Mouse (Mus musculus) small intestine, adult 2 months (tissue): Measurements from ENCODE around the gene Ttc34. TPM values are rescaled to one million over a fixed set of nuclear protein-coding genes. Genes with fewer than 3 reads are reported as not detected.

Experiments
- H3K27ac ChIP-seq: fragments of 200-500 bp; 2 replicates; pipeline ENCODE4 v1.5.1; 2012; ENCODE audit warnings: low read depth, low read length, control low read depth, inconsistent platforms; ENCODE audit not compliant: insufficient read depth
- H3K27me3 ChIP-seq: fragments of 200-500 bp; 2 replicates; pipeline ENCODE4 v1.6.1; 2012; ENCODE audit warnings: mild to moderate bottlenecking, moderate library complexity, low read length, inconsistent platforms; ENCODE audit not compliant: control insufficient read depth, insufficient read depth
- H3K36me3 ChIP-seq: fragments of 200-500 bp; 2 replicates; pipeline ENCODE4 v1.6.1; 2012; ENCODE audit warnings: mild to moderate bottlenecking, low read length, control low read depth, inconsistent platforms; ENCODE audit not compliant: control insufficient read depth, insufficient read depth
- H3K4me1 ChIP-seq: fragments of 200-500 bp; 2 replicates; pipeline ENCODE4 v1.6.1; 2012; ENCODE audit warnings: low read length, inconsistent platforms, mixed read lengths; ENCODE audit not compliant: control insufficient read depth, insufficient read depth, insufficient read length
- H3K4me3 ChIP-seq: fragments of 200-500 bp; 2 replicates; pipeline ENCODE4 v1.5.1; 2012; ENCODE audit warnings: low read depth, mild to moderate bottlenecking, control low read depth, inconsistent platforms, low read length, moderate library complexity
- CTCF ChIP-seq: fragments of 200-500 bp; IDR thresholded peaks from 2 replicates; pipeline ENCODE4 v1.5.1; 2012; ENCODE audit warnings: low read depth, mild to moderate bottlenecking, control low read depth, inconsistent platforms, low read length, moderate library complexity, mixed read lengths; ENCODE audit not compliant: insufficient replicate concordance, insufficient read length; ENCODE audit errors: extremely low read depth
- POLR2A ChIP-seq: fragments of 200-500 bp; IDR thresholded peaks from 2 replicates; pipeline ENCODE4 v1.6.1; 2012; ENCODE audit warnings: low read depth, mild to moderate bottlenecking, control low read depth, inconsistent platforms, low read length, moderate library complexity
- WGBS: fragments of 180-500 bp; shearing (Covaris S2); methylation state at CpG from one replicate; pipeline ENCODE4 v1.1.7; 2018; 5-methylcytosine and 5-hydroxymethylcytosine counted together
- polyA plus RNA-seq: library from polyadenylated mRNA; depleted of rRNA; stranded (reverse); fragments of >200 nt; gene quantifications from 2 replicates; pipeline ENCODE4 v1.2.3, GENCODE M21; 2012

Gene Ttc34
- polyA plus RNA-seq, 1 experiment = not detected

- no peaks in the 10 kb centered on the region for H3K27me3 ChIP-seq
- TF ChIP-seq CTCF (no peak), POLR2A (no peak)
- WGBS = 54% methylated on average over 6 of the region's 6 CpGs
- H3K4me1 ChIP-seq = peaks cover 9% of the 10 kb centered on the region; the same call in 1 of the 2 replicates
- no peaks in the 10 kb centered on the region for H3K36me3 ChIP-seq
- no peak overlapping the region for H3K27ac ChIP-seq
- H3K4me3 ChIP-seq = no peak overlapping the region
These were observed 43.5 kb downstream of the Ttc34 start for GRCm38 (mm10) chr4:154880730-154881129.

DNA sequence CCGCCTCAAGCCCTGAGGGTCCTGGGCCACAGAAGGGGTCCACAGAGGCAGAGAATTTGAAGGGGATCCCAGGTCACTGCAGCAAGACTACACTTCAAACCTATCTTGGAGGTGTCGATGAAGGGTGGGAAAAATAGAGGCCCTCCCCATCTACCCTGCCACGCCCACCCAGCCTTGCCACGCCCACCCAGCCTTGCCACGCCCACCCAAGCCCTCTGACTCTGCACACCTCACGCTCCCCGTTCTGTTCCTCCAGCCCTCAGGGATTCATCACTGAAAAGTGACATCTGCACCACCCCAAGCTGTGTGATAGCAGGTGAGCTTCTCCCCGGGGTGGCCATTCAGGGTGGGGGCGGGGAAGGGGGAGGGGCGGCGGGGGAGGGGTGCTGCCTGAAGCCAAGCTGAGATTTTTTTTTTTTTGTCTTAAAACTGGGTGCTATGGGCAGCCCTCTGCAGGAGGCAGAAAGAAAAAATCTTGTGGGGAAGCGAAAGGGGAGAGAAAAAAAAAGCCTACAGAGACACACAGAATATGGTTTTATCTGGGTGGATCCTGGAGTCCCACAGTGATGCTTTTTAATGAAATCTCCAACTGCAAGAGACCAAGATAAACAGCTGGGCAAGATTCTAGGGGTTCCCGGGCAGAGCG lies 44.9 kb downstream of the Ttc34 start:
- Histone ChIP-seq H3K27ac (no peak overlapping the region), H3K4me3 (no peak overlapping the region), H3K27me3 (no peaks in the 10 kb centered on the region), H3K4me1 (peaks cover 9% of the 10 kb centered on the region; the same call in 1 of the 2 replicates), H3K36me3 (no peaks in the 10 kb centered on the region)
- 18% methylated on average over 14 of the region's 14 CpGs for WGBS
- TF ChIP-seq POLR2A (no peak), CTCF (no peak)

DNA sequence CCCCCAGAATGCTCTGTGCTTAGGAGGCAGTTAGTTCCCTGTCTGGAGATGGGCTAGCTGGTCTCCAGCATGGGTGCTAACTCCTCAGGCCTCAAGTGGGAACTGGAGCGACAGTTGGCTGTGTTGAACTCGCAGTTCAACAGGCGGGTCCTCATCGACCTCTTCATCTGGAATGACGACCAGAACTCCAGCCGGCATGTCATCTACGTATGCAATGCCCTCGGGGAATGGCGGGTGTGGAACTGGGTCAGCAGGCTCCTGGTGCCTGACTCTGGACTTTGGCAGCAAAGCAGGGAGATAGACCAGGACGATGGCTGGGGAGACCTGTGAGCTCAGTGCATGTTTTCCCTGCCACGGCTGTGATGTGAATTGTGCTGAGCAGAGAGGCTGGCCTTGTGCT lies 48.2 kb downstream of the Ttc34 start:
- Histone ChIP-seq H3K27ac (no peak overlapping the region), H3K4me3 (no peak overlapping the region), H3K4me1 (peaks cover 9% of the 10 kb centered on the region; the same call in 1 of the 2 replicates), H3K27me3 (no peaks in the 10 kb centered on the region), H3K36me3 (no peaks in the 10 kb centered on the region)
- TF ChIP-seq POLR2A (no peak), CTCF (no peak)
- 43% methylated on average over 11 of the region's 11 CpGs for WGBS

DNA sequence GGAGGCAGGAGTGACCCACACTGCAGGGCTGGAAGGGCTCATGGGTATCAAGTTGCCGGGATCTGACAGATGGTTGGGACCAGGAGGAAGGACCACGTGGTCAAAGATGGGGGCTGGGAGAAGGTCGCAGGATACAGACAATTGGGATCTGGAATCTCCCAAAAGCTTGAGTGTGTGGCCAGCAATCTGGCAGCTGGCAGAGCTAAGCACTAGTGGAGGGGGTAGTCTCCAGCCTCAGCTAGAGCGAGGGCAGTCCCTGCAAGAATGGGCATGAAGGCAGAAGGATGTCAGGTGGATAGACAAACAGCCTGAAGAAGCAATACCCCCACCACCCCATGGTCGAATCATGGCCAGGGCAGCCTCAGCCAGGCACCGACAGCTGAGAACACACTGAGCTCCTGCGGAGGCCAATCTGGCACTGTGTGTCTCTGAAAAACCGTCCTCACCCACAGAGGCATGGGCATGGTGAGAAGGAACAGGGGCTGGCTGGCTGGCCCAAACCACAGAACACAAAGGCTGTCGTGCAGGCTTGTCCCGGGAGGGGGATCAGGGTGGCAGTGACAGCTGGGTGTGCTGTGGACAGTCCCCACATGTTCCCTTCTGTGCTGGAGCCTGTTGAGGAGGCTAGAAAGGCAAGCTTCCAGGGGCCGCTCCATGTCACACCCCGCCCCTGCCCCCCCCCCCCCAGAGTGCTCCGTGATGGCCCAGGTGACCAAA lies 49.8 kb downstream of the Ttc34 start:
- no peaks in the 10 kb centered on the region for H3K27me3 ChIP-seq
- H3K27ac ChIP-seq = no peak overlapping the region
- H3K4me3 ChIP-seq = no peak overlapping the region
- no peaks in the 10 kb centered on the region for H3K36me3 ChIP-seq
- 74% methylated on average over 13 of the region's 13 CpGs for WGBS
- no peak for TF ChIP-seq CTCF
- no peak for TF ChIP-seq POLR2A
- peaks cover 9% of the 10 kb centered on the region; the same call in 1 of the 2 replicates for H3K4me1 ChIP-seq

- TF ChIP-seq CTCF (no peak), POLR2A (no peak)
These were observed 50.5 kb downstream of the Ttc34 start for GRCm38 (mm10) chr4:154887593-154888250.

GRCm38 (mm10) chr4:154890887-154891286 lies 53.6 kb downstream of the Ttc34 start:
- no peaks in the 10 kb centered on the region; the same call in 1 of the 2 replicates for H3K4me1 ChIP-seq
- H3K27ac ChIP-seq = no peak overlapping the region
- no peak overlapping the region for H3K4me3 ChIP-seq
- no peaks in the 10 kb centered on the region for H3K27me3 ChIP-seq
- TF ChIP-seq POLR2A (no peak), CTCF (no peak)
- H3K36me3 ChIP-seq = peaks cover 6% of the 10 kb centered on the region; the same call in 1 of the 2 replicates
- WGBS = 57% methylated on average over 14 of the region's 14 CpGs

More at GRCm38 (mm10) chr4:154887593-154888250, 50.5 kb downstream of the Ttc34 start:
- Histone ChIP-seq H3K36me3 (no peaks in the 10 kb centered on the region), H3K4me1 (peaks cover 5% of the 10 kb centered on the region; the same call in 1 of the 2 replicates), H3K4me3 (no peak overlapping the region), H3K27ac (no peak overlapping the region), H3K27me3 (no peaks in the 10 kb centered on the region)
- 76% methylated on average over 15 of the region's 15 CpGs for WGBS

DNA sequence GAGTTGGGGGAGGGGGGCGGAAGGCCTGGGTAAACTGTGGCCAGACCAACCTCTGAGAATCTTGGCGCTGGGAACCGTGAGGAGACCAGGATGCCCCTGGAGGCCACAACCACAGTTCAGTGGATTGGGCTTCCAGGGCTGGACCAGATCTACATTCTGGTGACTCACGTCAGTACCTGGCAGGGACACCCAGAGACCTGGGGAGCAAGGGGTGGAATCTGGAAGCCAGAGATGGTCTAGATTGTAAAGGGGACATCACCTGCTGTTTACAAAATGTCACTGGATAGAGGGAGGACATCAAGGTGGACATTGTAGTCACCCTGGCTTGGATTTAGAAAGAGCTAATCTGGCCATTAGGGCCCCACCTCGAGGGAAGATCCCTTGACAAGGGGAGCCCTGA lies 58.3 kb downstream of the Ttc34 start:
- Histone ChIP-seq H3K36me3 (peaks cover 17% of the 10 kb centered on the region), H3K4me1 (peaks cover 21% of the 10 kb centered on the region), H3K27me3 (no peaks in the 10 kb centered on the region), H3K4me3 (no peak overlapping the region), H3K27ac (no peak overlapping the region)
- TF ChIP-seq CTCF (no peak), POLR2A (no peak)
- 85% methylated on average over 5 of the region's 5 CpGs for WGBS
